Mouse (Mus musculus): ENCODE measurements around the gene Grin2a. TPM values are rescaled to one million over a fixed set of nuclear protein-coding genes. Genes with fewer than 3 reads are reported as not detected.

The Grin2a gene
- polyA plus RNA-seq (2014; fragmentation: Illumina TruSeq; extraction: RNeasy Lipid Tissue Mini Kit (QIAGEN cat#74804); ENCODE audit: low read depth, low replicate concordance) = 0.76 TPM

DNA sequence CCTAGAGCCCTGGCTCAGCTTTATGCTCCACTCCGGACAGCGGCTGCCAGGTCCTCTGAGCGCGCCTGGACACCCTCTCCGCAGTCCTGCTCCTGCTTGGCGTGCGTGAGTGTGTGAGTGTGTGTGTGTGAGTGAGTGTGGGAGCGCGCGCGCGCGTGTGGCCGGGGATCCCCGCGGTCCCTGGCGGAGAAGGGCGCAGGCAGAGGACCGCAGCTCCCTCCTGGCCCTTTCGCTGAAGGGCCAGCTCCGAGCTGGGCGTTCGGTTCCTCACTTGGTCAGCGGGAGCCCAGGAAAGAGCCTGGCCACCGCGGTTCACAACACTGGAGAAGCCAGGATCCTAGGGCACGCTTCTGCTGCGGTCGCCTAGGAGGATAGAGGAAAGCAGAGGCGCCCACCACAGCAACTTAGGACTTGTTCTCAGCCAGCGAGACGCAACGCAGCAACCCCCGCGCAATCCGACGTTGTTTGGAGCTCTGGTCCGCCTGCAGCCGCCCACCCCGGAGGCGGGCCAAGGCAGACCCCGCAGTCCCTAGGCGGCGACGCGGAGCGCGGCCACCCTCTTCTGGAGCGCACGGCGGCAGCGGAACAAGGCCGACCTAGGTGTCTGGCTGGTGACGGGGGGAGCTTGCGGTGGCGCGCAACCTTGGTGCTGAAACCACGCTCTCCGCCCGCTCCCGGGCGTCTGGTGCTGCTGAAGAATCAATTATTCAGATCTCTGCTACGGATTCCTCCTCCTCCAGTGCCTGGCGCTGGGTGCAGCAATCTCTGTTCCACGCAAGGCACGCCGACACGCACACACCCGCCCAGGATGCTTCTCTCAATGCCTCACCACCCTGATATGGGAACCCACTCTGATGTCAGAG is at the start of gene Grin2a:
Gene Grin2a, minus strand, starts transcription at position 610 of the 863 bp plus-strand sequence.

Other genes with a start within 250 kb of the Grin2a start
- not detected for gene Rpl39l, start 174.7 kb upstream of the Grin2a start, polyA plus RNA-seq (2014; fragmentation: Illumina TruSeq; extraction: RNeasy Lipid Tissue Mini Kit (QIAGEN cat#74804); ENCODE audit: low read depth, low replicate concordance)
- 1.9 TPM for gene Atf7ip2, start 197.2 kb upstream of the Grin2a start, polyA plus RNA-seq (2014; fragmentation: Illumina TruSeq; extraction: RNeasy Lipid Tissue Mini Kit (QIAGEN cat#74804); ENCODE audit: low read depth, low replicate concordance)

All from adrenal gland, adult 10 weeks (tissue).